Mouse (Mus musculus): ENCODE data around the gene Smim24.

DNA sequence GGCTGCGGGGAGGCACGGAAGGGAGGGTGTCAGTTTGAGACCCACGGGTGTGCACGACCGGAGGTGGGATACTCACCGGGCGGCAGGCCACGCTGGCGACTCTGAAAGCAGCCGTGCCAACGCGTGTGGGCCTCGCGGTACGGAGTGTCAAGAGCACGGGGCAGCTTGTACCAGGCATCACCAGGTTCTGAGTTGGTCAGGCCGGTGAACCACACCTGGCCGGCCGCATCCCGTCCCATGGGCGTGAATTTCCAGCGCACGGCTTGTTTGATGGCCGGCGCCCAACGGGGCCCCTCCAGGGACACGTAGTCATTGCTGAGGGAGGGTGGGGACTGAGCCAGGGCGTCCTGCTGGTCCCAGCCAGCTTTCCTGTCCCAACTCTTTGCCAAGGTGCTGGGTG, 28.2 kb upstream of the Smim24 start:
- TF ChIP-seq CTCF (IDR thresholded peaks at IDR 0.05; ENCODE audit: insufficient read depth, low read depth, low read length) (no peak), POLR2A (IDR thresholded peaks at IDR 0.05; ENCODE audit: insufficient read depth, low read depth, low read length) (no peak)
